Mouse (Mus musculus) small intestine, adult 2 months (tissue): ENCODE measurements around the gene Col9a1. TPM values are rescaled to one million over a fixed set of nuclear protein-coding genes. Genes with fewer than 3 reads are reported as not detected.

Experiments
- H3K27ac ChIP-seq: fragments of 200-500 bp; 2 replicates; pipeline ENCODE4 v1.5.1; 2012; ENCODE audit warnings: low read depth, low read length, control low read depth, inconsistent platforms; ENCODE audit not compliant: insufficient read depth
- H3K27me3 ChIP-seq: fragments of 200-500 bp; 2 replicates; pipeline ENCODE4 v1.6.1; 2012; ENCODE audit warnings: mild to moderate bottlenecking, moderate library complexity, low read length, inconsistent platforms; ENCODE audit not compliant: control insufficient read depth, insufficient read depth
- H3K36me3 ChIP-seq: fragments of 200-500 bp; 2 replicates; pipeline ENCODE4 v1.6.1; 2012; ENCODE audit warnings: mild to moderate bottlenecking, low read length, control low read depth, inconsistent platforms; ENCODE audit not compliant: control insufficient read depth, insufficient read depth
- H3K4me1 ChIP-seq: fragments of 200-500 bp; 2 replicates; pipeline ENCODE4 v1.6.1; 2012; ENCODE audit warnings: low read length, inconsistent platforms, mixed read lengths; ENCODE audit not compliant: control insufficient read depth, insufficient read depth, insufficient read length
- H3K4me3 ChIP-seq: fragments of 200-500 bp; 2 replicates; pipeline ENCODE4 v1.5.1; 2012; ENCODE audit warnings: low read depth, mild to moderate bottlenecking, control low read depth, inconsistent platforms, low read length, moderate library complexity
- CTCF ChIP-seq: fragments of 200-500 bp; IDR thresholded peaks from 2 replicates; pipeline ENCODE4 v1.5.1; 2012; ENCODE audit warnings: low read depth, mild to moderate bottlenecking, control low read depth, inconsistent platforms, low read length, moderate library complexity, mixed read lengths; ENCODE audit not compliant: insufficient replicate concordance, insufficient read length; ENCODE audit errors: extremely low read depth
- POLR2A ChIP-seq: fragments of 200-500 bp; IDR thresholded peaks from 2 replicates; pipeline ENCODE4 v1.6.1; 2012; ENCODE audit warnings: low read depth, mild to moderate bottlenecking, control low read depth, inconsistent platforms, low read length, moderate library complexity
- WGBS: fragments of 180-500 bp; shearing (Covaris S2); methylation state at CpG from one replicate; pipeline ENCODE4 v1.1.7; 2018; 5-methylcytosine and 5-hydroxymethylcytosine counted together
- polyA plus RNA-seq: library from polyadenylated mRNA; depleted of rRNA; stranded (reverse); fragments of >200 nt; gene quantifications from 2 replicates; pipeline ENCODE4 v1.2.3, GENCODE M21; 2012; rRNA removed

Gene Col9a1
- polyA plus RNA-seq = not detected in 2 replicates

DNA sequence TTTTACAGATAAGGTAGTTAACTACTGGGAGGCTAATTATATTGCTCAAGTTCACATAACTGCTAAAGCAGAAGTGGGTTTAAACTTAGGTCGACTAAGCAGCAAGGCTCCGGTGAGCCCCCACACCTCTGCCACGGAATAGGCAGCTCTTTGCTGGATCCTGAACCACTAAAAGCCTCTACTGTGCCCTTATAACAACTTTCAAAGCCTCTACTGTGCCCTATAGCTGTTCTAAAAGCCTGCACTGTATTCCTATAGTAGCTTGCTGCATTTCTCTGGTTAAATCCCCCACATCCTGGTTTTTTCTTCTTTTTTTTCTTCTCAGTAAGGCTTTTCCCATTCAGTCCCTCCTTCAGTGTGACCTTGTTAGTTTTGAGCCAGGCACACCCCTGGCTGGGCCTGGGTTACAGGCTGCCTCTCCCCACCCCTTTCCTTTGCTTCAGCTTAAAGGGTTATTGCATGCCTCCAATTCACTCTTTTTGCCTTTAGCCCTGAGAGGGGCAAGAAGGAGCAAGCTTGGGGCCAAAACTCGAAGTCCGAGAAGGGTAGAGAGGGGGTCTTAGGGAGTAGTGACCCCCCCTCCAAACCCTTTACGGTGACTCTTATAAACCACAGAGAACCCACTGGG lies at the start of gene Col9a1:
Gene Col9a1, plus strand, starts transcription at position 387 of the 628 bp plus-strand sequence.
- Histone ChIP-seq H3K4me1 (no peaks in the 10 kb centered on the region), H3K4me3 (no peak within 1 kb of the TSS), H3K27me3 (no peaks in the 10 kb centered on the region), H3K27ac (no peak within 1 kb of the TSS), H3K36me3 (no peaks in the 10 kb centered on the region)
- 69% methylated on average over 6 of the region's 6 CpGs for WGBS
- TF ChIP-seq POLR2A (no peak), CTCF (no peak)

DNA sequence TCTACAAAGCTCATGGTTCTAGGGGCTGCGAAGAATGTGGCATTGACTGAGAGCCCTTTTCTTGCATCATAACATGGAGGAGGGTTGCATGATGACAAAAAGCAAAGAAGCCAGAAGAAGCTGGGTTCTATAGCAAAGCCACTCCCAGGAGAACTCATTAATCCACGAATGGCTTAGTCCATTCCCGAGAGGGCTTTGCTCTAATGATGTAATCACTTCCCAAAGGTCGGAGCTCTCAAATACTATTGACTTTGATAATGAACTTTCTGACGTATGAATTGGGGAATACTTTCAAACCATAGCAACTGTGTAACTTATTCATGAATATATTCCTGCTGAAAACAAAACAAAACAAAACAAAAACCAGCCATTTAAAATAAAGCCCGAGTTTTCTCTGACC lies 49.5 kb upstream of the Col9a1 start:
- Histone ChIP-seq H3K27ac (no peak overlapping the region), H3K4me1 (no peaks in the 10 kb centered on the region), H3K36me3 (no peaks in the 10 kb centered on the region), H3K4me3 (no peak overlapping the region), H3K27me3 (no peaks in the 10 kb centered on the region; the same call in 1 of the 2 replicates)
- no peak for TF ChIP-seq CTCF
- no peak for TF ChIP-seq POLR2A
- WGBS = 45% methylated on average over 6 of the region's 6 CpGs

DNA sequence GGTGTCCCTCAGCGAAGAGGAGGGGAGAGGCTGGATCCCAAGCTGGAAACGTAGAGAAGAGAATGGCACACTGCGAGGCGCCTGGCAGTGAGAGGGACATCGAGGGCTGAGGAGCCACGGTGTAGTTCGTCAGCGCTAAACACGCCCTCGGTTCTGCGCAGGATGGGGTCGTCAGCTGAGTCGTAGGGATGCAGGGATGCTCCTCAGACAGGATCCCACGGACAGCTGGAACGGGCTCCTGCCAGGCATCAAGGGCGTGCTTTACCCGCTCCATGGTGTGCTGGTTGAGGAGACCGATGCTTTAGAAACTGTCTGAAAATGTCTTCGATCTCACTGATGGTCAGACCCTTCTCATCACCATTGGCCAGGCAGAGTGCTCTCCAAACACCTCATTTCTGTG lies 43.6 kb upstream of the Col9a1 start:
- no peak overlapping the region for H3K27ac ChIP-seq

DNA sequence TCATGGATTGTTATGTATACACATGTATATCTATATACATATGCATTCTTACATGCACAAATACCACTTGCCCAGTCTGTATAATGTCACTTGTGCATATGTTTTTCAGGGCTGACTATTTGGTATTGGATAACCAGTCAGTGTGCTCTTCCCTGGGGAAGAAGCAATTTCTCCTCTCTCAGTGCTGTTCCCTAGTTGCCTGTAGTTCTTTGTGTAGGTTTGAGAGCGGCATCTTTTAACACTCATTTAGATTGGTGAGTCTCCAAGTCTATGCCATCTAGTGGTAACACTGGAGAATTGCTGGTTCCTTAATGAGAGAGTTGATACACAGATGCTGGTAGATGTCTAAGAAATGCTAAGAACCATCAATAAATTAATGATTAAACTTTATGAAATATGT lies 42.6 kb upstream of the Col9a1 start:
- Histone ChIP-seq H3K4me1 (no peaks in the 10 kb centered on the region; the same call in 1 of the 2 replicates), H3K27ac (no peak overlapping the region), H3K27me3 (no peaks in the 10 kb centered on the region), H3K36me3 (no peaks in the 10 kb centered on the region), H3K4me3 (no peak overlapping the region)
- TF ChIP-seq POLR2A (no peak), CTCF (no peak)
- 0% methylated on average over 1 of the region's 1 CpGs for WGBS

More for the DNA sequence above, 43.6 kb upstream of the Col9a1 start:
- no peak overlapping the region for H3K4me3 ChIP-seq
- H3K4me1 ChIP-seq = no peaks in the 10 kb centered on the region; the same call in 1 of the 2 replicates
- WGBS = 67% methylated on average over 19 of the region's 19 CpGs
- H3K36me3 ChIP-seq = no peaks in the 10 kb centered on the region
- H3K27me3 ChIP-seq = no peaks in the 10 kb centered on the region
- TF ChIP-seq CTCF (no peak), POLR2A (no peak)

DNA sequence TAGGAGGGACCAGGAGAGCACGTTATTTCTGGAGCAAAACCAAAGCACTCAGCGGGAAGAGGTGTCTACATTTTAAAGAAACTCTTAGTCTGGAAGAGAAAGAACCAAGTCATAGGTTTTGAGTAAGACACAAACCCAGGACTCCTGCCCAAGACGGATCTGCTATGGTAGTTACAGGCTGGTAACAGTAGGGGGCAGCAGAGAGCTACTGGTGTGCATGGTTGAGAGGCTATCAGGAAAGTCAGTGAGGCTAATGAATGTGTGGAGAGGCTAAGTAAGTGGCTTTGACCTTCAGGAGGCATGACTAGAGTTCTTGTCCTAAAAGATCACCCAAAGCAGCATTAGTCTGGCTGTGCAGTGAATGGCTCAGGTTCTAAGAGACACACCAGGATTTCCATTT lies 40.3 kb upstream of the Col9a1 start:
- WGBS = 5% methylated on average over 3 of the region's 3 CpGs
- H3K36me3 ChIP-seq = no peaks in the 10 kb centered on the region
- no peaks in the 10 kb centered on the region; the same call in 1 of the 2 replicates for H3K4me1 ChIP-seq
- H3K27ac ChIP-seq = no peak overlapping the region
- H3K4me3 ChIP-seq = no peak overlapping the region
- TF ChIP-seq CTCF (peak; percentile 82; the same call in 1 of the 2 replicates), POLR2A (no peak)
- H3K27me3 ChIP-seq = no peaks in the 10 kb centered on the region; the same call in 1 of the 2 replicates

DNA sequence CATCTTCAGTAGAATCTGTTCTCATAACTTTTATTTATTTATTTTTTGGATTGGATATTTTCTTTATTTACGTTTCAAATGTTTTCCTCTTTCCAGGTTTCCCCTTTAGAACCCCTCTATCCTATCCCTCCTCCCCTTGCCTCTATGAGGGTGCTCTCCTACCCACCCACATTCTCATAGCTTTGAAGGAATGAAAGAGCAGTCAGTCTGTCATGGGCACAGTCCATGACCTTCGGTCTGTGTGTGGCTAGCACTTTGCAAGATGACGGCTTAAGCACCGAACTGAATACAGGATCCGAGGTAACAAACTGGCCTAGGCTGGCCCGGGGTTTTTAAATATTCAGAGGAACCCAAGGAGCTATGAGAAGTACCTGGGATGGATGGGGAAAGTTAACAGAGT lies 36.9 kb upstream of the Col9a1 start:
- Histone ChIP-seq H3K27me3 (no peaks in the 10 kb centered on the region; the same call in 1 of the 2 replicates), H3K4me1 (no peaks in the 10 kb centered on the region), H3K4me3 (no peak overlapping the region), H3K27ac (no peak overlapping the region), H3K36me3 (no peaks in the 10 kb centered on the region)
- 72% methylated on average over 6 of the region's 6 CpGs for WGBS
- TF ChIP-seq CTCF (no peak), POLR2A (no peak)

DNA sequence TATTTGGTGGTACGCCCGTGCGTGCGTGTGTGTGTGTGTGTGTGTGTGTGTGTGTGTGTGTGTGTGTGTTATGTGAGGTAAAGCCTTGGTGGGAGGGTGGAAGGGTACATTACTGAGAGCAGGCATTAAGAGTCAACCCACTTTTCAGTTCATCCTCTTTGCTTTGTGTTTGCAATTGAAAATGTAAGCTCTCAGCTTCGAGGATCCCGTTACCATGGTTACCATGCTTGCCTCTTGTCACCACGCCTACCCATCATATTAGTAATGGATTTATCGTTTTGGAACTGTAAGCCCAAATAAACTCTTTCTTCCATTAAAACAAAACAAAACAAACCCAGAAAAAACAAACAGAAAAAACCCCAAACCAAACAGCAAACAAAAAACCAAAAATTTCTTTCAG lies 33.9 kb upstream of the Col9a1 start:
- WGBS = 80% methylated on average over 8 of the region's 8 CpGs
- H3K4me3 ChIP-seq = no peak overlapping the region
- TF ChIP-seq POLR2A (no peak), CTCF (no peak)
- no peaks in the 10 kb centered on the region for H3K36me3 ChIP-seq
- H3K4me1 ChIP-seq = no peaks in the 10 kb centered on the region
- H3K27me3 ChIP-seq = no peaks in the 10 kb centered on the region; the same call in 1 of the 2 replicates
- H3K27ac ChIP-seq = no peak overlapping the region
